Mouse (Mus musculus): ENCODE results near the gene Usp15. TPM values are rescaled to one million over a fixed set of nuclear protein-coding genes. Genes with fewer than 3 reads are reported as not detected.

Gene Usp15
- polyA plus RNA-seq (2012; rRNA removed): 65.8 and 70.2 TPM in 2 replicates

GRCm38 (mm10) chr10:123196835-123197559, at the start of gene Usp15:
Gene Usp15, minus strand, starts transcription at chr10:123196995.

DNA sequence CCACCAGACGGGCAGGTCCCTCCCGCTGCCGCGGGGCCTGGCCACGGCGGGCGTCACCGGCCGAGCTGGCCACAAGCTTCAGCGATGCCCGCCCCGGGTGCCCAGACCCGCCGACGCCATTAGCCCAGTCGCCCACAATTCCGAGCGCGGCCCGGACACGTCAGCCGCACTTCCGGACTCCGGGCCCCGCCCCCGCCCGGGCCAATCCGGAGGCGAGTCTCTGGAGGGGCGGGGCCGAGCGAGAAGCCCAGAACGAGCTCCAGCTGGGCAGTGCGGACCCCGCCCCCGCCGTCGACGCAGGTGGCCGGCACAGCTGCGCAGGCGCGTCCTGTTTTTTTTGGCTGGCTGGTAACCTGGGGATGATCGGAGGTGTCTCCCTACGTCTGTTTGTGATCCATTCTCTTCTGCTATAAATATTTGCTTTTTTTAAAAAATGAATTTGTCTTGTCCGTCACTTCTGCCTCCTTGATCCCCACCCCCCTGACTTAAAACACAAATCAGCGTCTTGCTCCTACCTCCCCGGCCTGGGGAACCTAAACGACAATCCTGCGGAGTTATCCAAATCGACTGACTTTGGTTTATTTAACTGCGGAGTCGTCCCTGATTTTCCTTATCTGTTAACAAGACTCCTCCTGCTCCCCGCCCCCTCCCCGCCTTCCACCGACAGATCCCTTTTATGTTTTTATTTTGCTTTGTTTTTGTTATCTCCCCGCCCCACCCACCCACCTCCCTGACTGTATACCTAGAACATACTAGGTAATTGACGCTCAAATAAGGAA, 120.4 kb downstream of the Usp15 start, which contains the start of gene Mon2:
Mon2 (minus strand) TSS at position 261 of the 779 bp plus-strand sequence.

Other genes with a start within 250 kb of the Usp15 start
- gene Mon2, start 120.5 kb downstream of the Usp15 start, polyA plus RNA-seq (2012; rRNA removed): 44.0 and 45.1 TPM in 2 replicates
- gene Fam19a2, start 67.0 kb upstream of the Usp15 start, polyA plus RNA-seq (2012; rRNA removed): 47.4 and 48.9 TPM in 2 replicates